Mouse (Mus musculus): ENCODE measurements around the gene Ccdc6. TPM values are rescaled to one million over a fixed set of nuclear protein-coding genes. Genes with fewer than 3 reads are reported as not detected.

Ccdc6 gene
- polyA plus RNA-seq, 1 experiment = 15.5 TPM

- TF ChIP-seq E2F4 (IDR thresholded peaks at IDR 0.05; ENCODE audit: insufficient read depth) (no peak), MAX (IDR thresholded peaks at IDR 0.05; ENCODE audit: low read depth) (no peak), REST (IDR thresholded peaks at IDR 0.05; ENCODE audit: insufficient read depth, insufficient read length) (no peak), SRF (IDR thresholded peaks at IDR 0.05; ENCODE audit: control insufficient read depth, insufficient read length, low read depth) (no peak), USF1 (IDR thresholded peaks at IDR 0.05; ENCODE audit: low read depth) (no peak), TCF12 (IDR thresholded peaks at IDR 0.05; ENCODE audit: insufficient read depth, poor library complexity, severe bottlenecking) (no peak), POLR2A (IDR thresholded peaks at IDR 0.05; ENCODE audit: insufficient read length, low read depth) (no peak), CEBPB (IDR thresholded peaks at IDR 0.05; ENCODE audit: insufficient read depth, poor library complexity, severe bottlenecking) (no peak), POLR2AphosphoS2 (IDR thresholded peaks at IDR 0.05; ENCODE audit: insufficient read length, low read depth) (no peak), MYOD1 (IDR thresholded peaks at IDR 0.05; ENCODE audit: control insufficient read depth in 1 of 3, insufficient read length in 2 of 3, low read depth in 2 of 3) (no peak), MYOG (IDR thresholded peaks at IDR 0.05; ENCODE audit: control insufficient read depth in 1 of 3, insufficient read depth in 1 of 3, insufficient read length in 2 of 3, low read depth in 2 of 3) (no peak), TCF3 (IDR thresholded peaks at IDR 0.05; ENCODE audit: insufficient read length, low read depth) (no peak)
Observed at GRCm38 (mm10) chr10:70066497-70067168, 30.3 kb upstream of the Ccdc6 start.

DNA sequence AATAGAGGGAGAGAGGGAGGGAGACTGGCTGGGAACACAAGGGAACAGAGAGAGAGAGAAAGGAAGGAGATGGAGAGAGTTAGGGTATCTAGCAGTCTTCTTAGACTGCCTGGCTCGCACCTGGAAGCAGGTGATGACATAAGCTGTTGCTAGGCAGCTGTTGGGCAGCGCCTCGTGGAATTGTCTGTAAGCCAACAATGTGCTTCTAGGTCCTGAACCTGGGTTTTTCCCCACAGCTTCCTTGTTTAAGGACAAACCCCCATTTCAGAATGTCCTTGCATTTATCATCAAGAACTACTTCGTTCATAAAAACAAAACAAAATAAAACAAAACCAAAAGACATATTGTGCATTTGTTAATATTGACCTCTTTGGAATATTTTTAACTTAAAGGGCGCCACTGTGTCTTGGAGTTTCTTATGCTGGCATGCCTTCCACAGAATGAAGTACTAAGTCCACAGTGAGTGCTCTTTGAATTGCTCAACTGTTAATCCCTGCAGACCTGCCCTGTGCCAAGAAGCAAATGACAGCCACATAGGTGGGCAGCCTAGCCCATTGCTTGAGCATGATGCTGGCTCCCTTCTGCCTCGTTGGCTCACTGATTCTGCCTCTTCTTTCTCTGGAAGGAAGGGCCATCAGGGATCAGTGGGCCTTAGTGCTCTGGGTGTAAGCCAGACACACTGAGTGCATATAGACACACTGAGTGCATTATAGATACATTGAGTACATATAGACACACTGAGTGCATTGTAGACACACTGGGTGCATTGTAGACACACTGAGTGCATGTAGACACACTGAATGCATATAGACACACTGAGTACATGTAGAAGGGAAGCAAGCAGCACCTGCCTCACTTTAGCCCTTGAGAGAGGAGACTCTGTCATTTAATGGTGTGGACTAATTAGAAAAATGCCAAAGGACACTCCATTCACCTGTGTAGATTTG is 29.5 kb upstream of the Ccdc6 start:
- no peaks in the 10 kb centered on the region for H3K27me3 ChIP-seq (ENCODE audit: control insufficient read depth, insufficient read depth, insufficient read length)
- H3K4me2 ChIP-seq (ENCODE audit: low read depth) = no peak overlapping the region
- H3K79me2 ChIP-seq (ENCODE audit: control insufficient read depth, insufficient read depth) = no peaks in the 10 kb centered on the region
- TF ChIP-seq TCF12 (IDR thresholded peaks at IDR 0.05; ENCODE audit: insufficient read depth, poor library complexity, severe bottlenecking) (no peak), USF1 (IDR thresholded peaks at IDR 0.05; ENCODE audit: low read depth) (no peak), MAX (IDR thresholded peaks at IDR 0.05; ENCODE audit: low read depth) (no peak), MYOD1 (IDR thresholded peaks at IDR 0.05; ENCODE audit: control insufficient read depth in 1 of 3, insufficient read length in 2 of 3, low read depth in 2 of 3) (no peak), CEBPB (IDR thresholded peaks at IDR 0.05; ENCODE audit: insufficient read depth, poor library complexity, severe bottlenecking) (no peak), POLR2AphosphoS2 (IDR thresholded peaks at IDR 0.05; ENCODE audit: insufficient read length, low read depth) (no peak), E2F4 (IDR thresholded peaks at IDR 0.05; ENCODE audit: insufficient read depth) (no peak), TCF3 (IDR thresholded peaks at IDR 0.05; ENCODE audit: insufficient read length, low read depth) (no peak)
- no peaks in the 10 kb centered on the region for H3K36me3 ChIP-seq (ENCODE audit: control insufficient read depth, insufficient read depth)
- no peak overlapping the region for H3K4me3 ChIP-seq
- H3ac ChIP-seq (ENCODE audit: control insufficient read depth, insufficient read length) = no peak overlapping the region

More at GRCm38 (mm10) chr10:70066497-70067168, 30.3 kb upstream of the Ccdc6 start:
- no peaks in the 10 kb centered on the region for H3K27me3 ChIP-seq (ENCODE audit: control insufficient read depth, insufficient read depth, insufficient read length)
- H3K4me3 ChIP-seq = no peak overlapping the region
- H3ac ChIP-seq (ENCODE audit: control insufficient read depth, insufficient read length) = no peak overlapping the region
- no peak overlapping the region for H3K4me2 ChIP-seq (ENCODE audit: low read depth)
- no peaks in the 10 kb centered on the region for H3K79me2 ChIP-seq (ENCODE audit: control insufficient read depth, insufficient read depth)
- no peaks in the 10 kb centered on the region for H3K36me3 ChIP-seq (ENCODE audit: control insufficient read depth, insufficient read depth)

- no peaks in the 10 kb centered on the region for H3K79me2 ChIP-seq (ENCODE audit: control insufficient read depth, insufficient read depth)
- no peaks in the 10 kb centered on the region for H3K36me3 ChIP-seq (ENCODE audit: control insufficient read depth, insufficient read depth)
- no peaks in the 10 kb centered on the region for H3K27me3 ChIP-seq (ENCODE audit: control insufficient read depth, insufficient read depth, insufficient read length)
- H3K4me3 ChIP-seq = no peak overlapping the region
- H3ac ChIP-seq (ENCODE audit: control insufficient read depth, insufficient read length) = no peak overlapping the region
- H3K4me2 ChIP-seq (ENCODE audit: low read depth) = no peak overlapping the region
- TF ChIP-seq TCF12 (IDR thresholded peaks at IDR 0.05; ENCODE audit: insufficient read depth, poor library complexity, severe bottlenecking) = no peak
- no peak for TF ChIP-seq E2F4 (IDR thresholded peaks at IDR 0.05; ENCODE audit: insufficient read depth)
- no peak for TF ChIP-seq POLR2A (IDR thresholded peaks at IDR 0.05; ENCODE audit: insufficient read length, low read depth)
- TF ChIP-seq MAX (IDR thresholded peaks at IDR 0.05; ENCODE audit: low read depth) = no peak
- no peak for TF ChIP-seq SRF (IDR thresholded peaks at IDR 0.05; ENCODE audit: control insufficient read depth, insufficient read length, low read depth)
- TF ChIP-seq POLR2AphosphoS2 (IDR thresholded peaks at IDR 0.05; ENCODE audit: insufficient read length, low read depth) = no peak
- TF ChIP-seq USF1 (IDR thresholded peaks at IDR 0.05; ENCODE audit: low read depth) = no peak
- TF ChIP-seq MYOG (IDR thresholded peaks at IDR 0.05; ENCODE audit: control insufficient read depth in 1 of 3, insufficient read depth in 1 of 3, insufficient read length in 2 of 3, low read depth in 2 of 3) = no peak
- TF ChIP-seq TCF3 (IDR thresholded peaks at IDR 0.05; ENCODE audit: insufficient read length, low read depth) = no peak
- TF ChIP-seq MYOD1 (IDR thresholded peaks at IDR 0.05; ENCODE audit: control insufficient read depth in 1 of 3, insufficient read length in 2 of 3, low read depth in 2 of 3) = no peak
- TF ChIP-seq REST (IDR thresholded peaks at IDR 0.05; ENCODE audit: insufficient read depth, insufficient read length) = no peak
- TF ChIP-seq CEBPB (IDR thresholded peaks at IDR 0.05; ENCODE audit: insufficient read depth, poor library complexity, severe bottlenecking) = no peak
Observed at GRCm38 (mm10) chr10:70069321-70069720, 27.6 kb upstream of the Ccdc6 start.

- Histone ChIP-seq H3K4me2 (ENCODE audit: low read depth) (no peak overlapping the region), H3K27me3 (ENCODE audit: control insufficient read depth, insufficient read depth, insufficient read length) (no peaks in the 10 kb centered on the region), H3K4me3 (no peak overlapping the region), H3K36me3 (ENCODE audit: control insufficient read depth, insufficient read depth) (no peaks in the 10 kb centered on the region), H3K79me2 (ENCODE audit: control insufficient read depth, insufficient read depth) (no peaks in the 10 kb centered on the region), H3ac (ENCODE audit: control insufficient read depth, insufficient read length) (no peak overlapping the region)
- no peak for TF ChIP-seq CEBPB (IDR thresholded peaks at IDR 0.05; ENCODE audit: insufficient read depth, poor library complexity, severe bottlenecking)
- TF ChIP-seq MYOG (IDR thresholded peaks at IDR 0.05; ENCODE audit: control insufficient read depth in 1 of 3, insufficient read depth in 1 of 3, insufficient read length in 2 of 3, low read depth in 2 of 3) = peak in 1 of 3 experiments; percentile 47
- peak in 1 of 3 experiments; percentile 54 for TF ChIP-seq MYOD1 (IDR thresholded peaks at IDR 0.05; ENCODE audit: control insufficient read depth in 1 of 3, insufficient read length in 2 of 3, low read depth in 2 of 3)
- no peak for TF ChIP-seq TCF12 (IDR thresholded peaks at IDR 0.05; ENCODE audit: insufficient read depth, poor library complexity, severe bottlenecking)
- TF ChIP-seq SRF (IDR thresholded peaks at IDR 0.05; ENCODE audit: control insufficient read depth, insufficient read length, low read depth) = no peak
- peak; percentile 32 for TF ChIP-seq TCF3 (IDR thresholded peaks at IDR 0.05; ENCODE audit: insufficient read length, low read depth)
Observed at GRCm38 (mm10) chr10:70071334-70071733, 25.6 kb upstream of the Ccdc6 start.
